Mouse (Mus musculus) layer of hippocampus, adult 8-10 months (tissue): ENCODE measurements at regions not wholly inside any gene's neighbourhood (a gene's known extent, or its start where the extent isn't known, plus 50 kb on each side); places are given as distances from the start of the nearest gene placed in this dataset.

Source experiments
- DNase-seq, 2 experiments: peaks; one replicate each; pipeline ENCODE4 v3.0.0; 2022; ENCODE audit warnings: low spot score in 2 of 2

GRCm38 (mm10) chr6:39283761-39284415 is 77.3 kb upstream of the Kdm7a start:
- DNase-seq: no peak

DNA sequence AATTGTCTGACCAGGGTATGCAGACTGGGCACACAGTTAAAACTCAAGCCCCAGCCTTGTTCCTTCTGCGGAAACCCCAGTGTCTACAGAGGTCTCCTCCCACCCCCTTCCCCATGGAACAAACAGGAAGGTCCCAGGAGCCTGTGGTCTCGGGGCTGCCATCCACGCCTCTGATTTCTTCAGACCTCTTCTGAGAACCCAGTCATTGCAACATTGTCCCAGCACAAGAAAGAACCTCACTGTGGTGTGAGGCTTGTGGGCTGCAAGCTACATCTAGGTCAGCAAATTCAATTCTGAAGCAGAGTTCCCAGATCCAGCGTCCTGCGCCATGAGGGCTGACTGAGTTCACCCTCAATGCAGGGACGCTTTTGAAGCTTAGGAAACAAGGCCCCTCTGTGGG is 71.7 kb upstream of the Kdm7a start:
- DNase-seq: no peak

DNA sequence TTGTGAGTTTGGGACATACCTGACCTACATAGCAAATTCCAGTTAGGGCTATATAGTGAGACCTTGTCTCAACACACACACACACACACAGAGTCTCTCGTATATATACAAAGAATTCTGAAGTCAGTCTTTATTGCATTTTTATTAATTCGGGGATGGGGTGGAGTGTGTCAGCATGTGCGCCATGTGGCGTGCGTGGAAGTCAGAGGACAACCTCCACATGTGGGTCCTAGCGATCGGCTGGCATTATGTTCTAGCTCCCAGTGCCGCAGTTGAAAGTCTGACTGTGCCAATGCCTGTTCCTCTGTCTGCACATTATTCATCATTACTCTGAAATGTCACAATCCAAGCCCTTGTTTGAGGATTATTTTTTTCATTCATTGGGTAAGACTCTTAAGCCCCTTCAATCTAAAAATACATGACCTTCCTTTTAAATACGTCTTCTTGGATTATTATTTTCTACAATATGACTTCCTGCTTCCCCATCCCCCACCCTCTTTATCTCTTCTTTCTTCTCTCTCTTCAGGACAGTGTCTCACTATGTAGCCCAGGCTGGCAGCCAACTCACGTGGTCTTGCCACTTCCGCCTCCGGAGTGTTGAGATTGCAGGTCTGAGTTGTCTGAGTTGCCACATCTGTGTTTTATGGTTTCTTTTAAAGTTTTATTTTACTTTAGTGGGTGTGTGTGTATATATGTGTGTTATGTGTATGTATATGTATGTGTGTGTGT is 68.3 kb upstream of the Kdm7a start:
- peak; percentile 32 to 40 for DNase-seq

GRCm38 (mm10) chr6:39273427-39273826 is 66.8 kb upstream of the Kdm7a start:
- no peak for DNase-seq

DNA sequence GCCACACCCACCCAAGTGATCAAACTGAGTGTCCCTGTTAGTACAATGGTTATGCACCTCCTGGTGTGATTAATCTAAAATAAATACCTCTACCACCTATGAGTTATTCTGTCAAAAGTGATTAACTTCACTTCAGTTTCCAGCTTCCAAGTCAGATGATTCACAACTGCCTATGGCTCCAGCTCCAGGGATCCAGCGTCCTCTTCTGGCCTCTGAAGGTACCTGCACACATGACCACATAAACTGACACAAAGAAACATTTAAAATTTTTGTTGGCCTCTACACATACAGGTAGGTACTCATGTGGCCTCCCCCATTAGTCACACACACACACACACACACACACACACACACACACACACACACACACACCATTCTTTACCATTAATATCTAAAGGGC is 63.9 kb upstream of the Kdm7a start:
- no peak for DNase-seq

DNA sequence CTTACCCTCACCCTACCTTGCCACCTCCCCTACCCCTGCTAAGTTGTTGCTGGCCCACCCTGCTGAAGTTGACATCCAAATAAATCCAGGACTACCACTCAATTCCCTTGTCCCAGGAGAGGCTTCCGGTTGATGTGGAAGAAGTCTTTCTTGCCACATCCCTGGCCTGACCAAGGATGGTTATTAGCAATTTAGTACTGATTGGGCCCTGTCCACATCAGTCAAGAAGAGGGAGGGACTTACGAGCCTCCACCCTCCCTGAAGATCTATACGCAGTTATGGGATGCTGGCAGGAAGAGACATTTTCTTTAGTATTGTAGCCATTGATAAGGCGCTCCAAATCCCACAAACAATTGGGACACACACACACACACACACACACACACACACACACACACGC is 63.1 kb upstream of the Kdm7a start:
- DNase-seq: no peak

GRCm38 (mm10) chr6:39268647-39269428 is 62.2 kb upstream of the Kdm7a start:
- DNase-seq: no peak

GRCm38 (mm10) chr6:39264722-39265121 is 58.1 kb upstream of the Kdm7a start:
- DNase-seq: no peak

DNA sequence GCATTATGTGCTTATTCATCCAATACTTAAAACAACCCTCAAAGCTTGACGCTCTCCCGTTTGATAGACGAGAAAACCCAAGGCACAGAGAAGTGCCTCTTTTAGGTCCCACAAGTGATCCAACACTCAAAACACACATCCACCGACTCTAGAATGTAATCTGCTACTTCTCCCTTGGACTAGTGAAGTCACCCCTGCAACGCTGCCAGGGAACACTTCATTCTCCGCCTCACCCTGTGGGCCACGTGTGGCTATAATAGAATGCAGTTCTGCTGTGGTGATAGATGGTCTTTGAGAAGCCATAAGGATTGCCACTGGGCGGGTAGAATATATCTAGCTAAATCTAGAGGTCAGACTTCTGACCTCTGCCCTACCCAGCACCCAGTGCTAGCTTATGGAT is 57.0 kb upstream of the Kdm7a start:
- no peak for DNase-seq

DNA sequence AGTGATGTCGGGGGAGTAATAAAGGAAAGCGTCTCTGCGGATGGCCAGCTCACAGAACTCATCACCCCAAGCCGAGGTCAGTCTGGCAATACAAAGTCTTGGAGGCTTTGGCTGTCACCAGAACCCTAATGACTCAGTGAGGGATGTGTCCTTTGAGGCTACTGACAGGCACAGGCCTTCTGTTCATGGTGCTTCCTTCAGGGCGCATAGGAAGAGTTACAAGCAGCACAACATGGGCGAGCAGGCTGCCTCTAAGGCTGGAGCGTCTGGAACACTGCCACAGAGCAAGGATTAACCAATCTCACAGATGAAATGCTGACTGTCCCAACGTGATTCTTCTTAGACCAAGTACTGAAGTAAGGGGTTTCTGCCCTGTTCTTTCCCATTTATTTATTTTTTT is 55.4 kb upstream of the Kdm7a start:
- DNase-seq: no peak

- no peak for DNase-seq
These were observed 53.9 kb upstream of the Kdm7a start for GRCm38 (mm10) chr6:39260480-39260879.

- DNase-seq: no peak
These were observed 52.5 kb upstream of the Kdm7a start for GRCm38 (mm10) chr6:39259129-39259528.

DNA sequence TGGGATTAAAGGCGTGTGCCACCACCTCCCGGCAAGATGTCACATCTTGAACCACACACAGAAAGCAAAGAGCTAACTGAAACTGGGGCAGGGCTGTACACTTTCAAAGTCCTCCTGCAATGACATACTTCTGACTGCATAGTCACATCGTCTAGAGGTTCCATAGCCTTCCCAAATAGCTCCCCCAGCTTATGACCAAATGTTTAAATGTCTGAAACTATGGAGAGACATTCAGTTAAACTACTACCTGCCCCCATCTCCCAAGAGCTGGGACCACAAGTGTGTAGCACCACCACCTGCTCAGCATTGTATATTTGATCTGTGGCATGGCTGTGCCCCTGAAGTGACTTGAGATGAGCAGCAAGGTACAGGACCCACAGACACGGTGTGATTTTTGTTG is 52.1 kb upstream of the Kdm7a start:
- no peak for DNase-seq

- no peak for DNase-seq
These were observed 51.2 kb upstream of the Kdm7a start for GRCm38 (mm10) chr6:39257667-39258395.

- DNase-seq: no peak
These were observed 50.6 kb upstream of the Kdm7a start for GRCm38 (mm10) chr6:39257111-39257571.

GRCm38 (mm10) chr6:39256304-39257103 is 49.9 kb upstream of the Kdm7a start:
- DNase-seq: peak in 1 of 2 experiments; percentile 25
